Mouse (Mus musculus) CH12.LX (cell line): ENCODE measurements around the gene Ofcc1. TPM values are rescaled to one million over a fixed set of nuclear protein-coding genes. Genes with fewer than 3 reads are reported as not detected.

Experiments
- DNase-seq: peaks from one replicate; pipeline ENCODE4 v3.0.0-alpha.2; 2013; ENCODE audit errors: extremely low read depth
- H3K27ac ChIP-seq: 2 replicates; pipeline ENCODE4 v1.5.1; 2012; ENCODE audit warnings: low read depth, mild to moderate bottlenecking, control low read depth, moderate library complexity; ENCODE audit not compliant: insufficient read depth
- H3K27me3 ChIP-seq: replicated peaks from 2 replicates; pipeline ENCODE3; 2012; ENCODE audit warnings: inconsistent platforms
- H3K36me3 ChIP-seq, 2 experiments: replicated peaks in 1 of 2; 2 replicates each; pipeline versions ENCODE3 to v1.6.1; 2012; ENCODE audit warnings: inconsistent platforms in 1 of 2, low read length in 1 of 2, mild to moderate bottlenecking in 1 of 2, mixed read lengths in 1 of 2, moderate library complexity in 1 of 2; ENCODE audit not compliant: control insufficient read depth in 1 of 2, insufficient read depth in 1 of 2
- H3K4me1 ChIP-seq, 2 experiments: 2 replicates each; pipeline ENCODE4 v1.6.1; 2012; ENCODE audit warnings: inconsistent platforms in 1 of 2, moderate library complexity in 1 of 2; ENCODE audit not compliant: insufficient read depth in 2 of 2, control insufficient read depth in 1 of 2
- H3K4me2 ChIP-seq: 2 replicates; pipeline ENCODE4 v1.6.1; 2012; ENCODE audit warnings: low read depth, mild to moderate bottlenecking, control low read depth; ENCODE audit not compliant: poor library complexity, insufficient read depth, severe bottlenecking
- H3K4me3 ChIP-seq, 3 experiments: fragments of 150-350 bp in 1 of 3; sonication (generic) in 1 of 3; replicated peaks in 1 of 3; 2 replicates each; pipeline versions ENCODE3 to v1.5.1; 2011 to 2012; ENCODE audit warnings: low read depth in 2 of 3, low read length in 2 of 3, mild to moderate bottlenecking in 2 of 3, moderate library complexity in 2 of 3, control low read depth in 1 of 3, improper control_type of control experiment in 1 of 3, inconsistent platforms in 1 of 3, mixed read lengths in 1 of 3; ENCODE audit not compliant: poor library complexity in 1 of 3
- H3K79me2 ChIP-seq: replicated peaks from 2 replicates; pipeline ENCODE4 v1.6.1; 2012; ENCODE audit warnings: mild to moderate bottlenecking, moderate library complexity; ENCODE audit not compliant: control insufficient read depth, poor library complexity, insufficient read depth, severe bottlenecking; ENCODE audit errors: extremely low read depth
- H3K9ac ChIP-seq: 2 replicates; pipeline ENCODE4 v1.6.1; 2012; ENCODE audit warnings: low read depth, mild to moderate bottlenecking, control low read depth, moderate library complexity; ENCODE audit not compliant: insufficient read depth
- H3K9me3 ChIP-seq: replicated peaks from 2 replicates; pipeline ENCODE3; 2012; ENCODE audit warnings: low read length, inconsistent platforms, mixed read lengths
- CHD2 ChIP-seq: IDR thresholded peaks from 2 replicates; pipeline ENCODE4 v1.6.1; 2011; ENCODE audit warnings: low read length, improper control_type of control experiment
- CTCF ChIP-seq, 2 experiments: IDR thresholded peaks in 1 of 2; conservative IDR thresholded peaks in 1 of 2; 2 replicates each; pipeline ENCODE4 v1.5.1; 2011 to 2012; ENCODE audit warnings: low read depth in 2 of 2, low read length in 2 of 2, improper control_type of control experiment in 1 of 2, inconsistent platforms in 1 of 2, mild to moderate bottlenecking in 1 of 2, moderate library complexity in 1 of 2
- EP300 ChIP-seq: IDR thresholded peaks from 2 replicates; pipeline ENCODE4 v1.6.1; 2011; ENCODE audit warnings: low read length, improper control_type of control experiment
- MAFK ChIP-seq: IDR thresholded peaks from 2 replicates; pipeline ENCODE4 v1.6.1; 2011; ENCODE audit warnings: low read length, improper control_type of control experiment; ENCODE audit not compliant: insufficient replicate concordance
- MAX ChIP-seq: IDR thresholded peaks from 2 replicates; pipeline ENCODE4 v1.6.1; 2011; ENCODE audit warnings: low read length, improper control_type of control experiment
- NELFE ChIP-seq: IDR thresholded peaks from 2 replicates; pipeline ENCODE4 v1.6.1; 2011; ENCODE audit warnings: low read depth, low read length, improper control_type of control experiment
- PAX5 ChIP-seq: IDR thresholded peaks from 2 replicates; pipeline ENCODE4 v1.6.1; 2012; ENCODE audit warnings: low read length, inconsistent platforms, mixed read lengths
- POLR2AphosphoS2 ChIP-seq: IDR thresholded peaks from 2 replicates; pipeline ENCODE4 v1.6.1; 2011; ENCODE audit warnings: low read depth, low read length, improper control_type of control experiment
- RCOR1 ChIP-seq: conservative IDR thresholded peaks from 2 replicates; pipeline ENCODE4 v1.6.1; 2012; ENCODE audit warnings: low read depth, mild to moderate bottlenecking, inconsistent platforms, low read length, improper control_type of control experiment
- SIN3A ChIP-seq: IDR thresholded peaks from 2 replicates; pipeline ENCODE4 v1.6.1; 2012; ENCODE audit warnings: low read length, improper control_type of control experiment, inconsistent platforms
- SMC3 ChIP-seq: IDR thresholded peaks from 2 replicates; pipeline ENCODE4 v1.6.1; 2011; ENCODE audit warnings: low read depth, low read length, improper control_type of control experiment
- TCF12 ChIP-seq: IDR thresholded peaks from 2 replicates; pipeline ENCODE4 v1.6.1; 2014; ENCODE audit warnings: low read depth, mild to moderate bottlenecking, inconsistent platforms, low read length, improper control_type of control experiment
- UBTF ChIP-seq: IDR thresholded peaks from 2 replicates; pipeline ENCODE4 v1.6.1; 2012; ENCODE audit warnings: low read depth, mild to moderate bottlenecking, inconsistent platforms, low read length, improper control_type of control experiment, moderate library complexity
- USF1 ChIP-seq: IDR thresholded peaks from 2 replicates; pipeline ENCODE4 v1.6.1; 2014; ENCODE audit warnings: low read depth, mild to moderate bottlenecking, inconsistent platforms, low read length, improper control_type of control experiment
- ZC3H11A ChIP-seq: IDR thresholded peaks from 2 replicates; pipeline ENCODE4 v1.6.1; 2012; ENCODE audit warnings: low read depth, mild to moderate bottlenecking, inconsistent platforms, low read length, improper control_type of control experiment
- ZKSCAN1 ChIP-seq: IDR thresholded peaks from 2 replicates; pipeline ENCODE4 v1.6.1; 2012; ENCODE audit warnings: low read depth, inconsistent platforms, low read length, improper control_type of control experiment, borderline replicate concordance
- ZNF384 ChIP-seq: IDR thresholded peaks from 2 replicates; pipeline ENCODE4 v1.6.1; 2012; ENCODE audit warnings: low read depth, low read length, improper control_type of control experiment, inconsistent platforms
- dilution Hi-C: fragments of 300-500 bp; cut with MboI; formaldehyde crosslinking; loops from 2 replicates; pipeline ENCODE4 v1.14.3; 2020; ENCODE audit warnings: low sequenced_read_pairs; ENCODE audit not compliant: extremely low pct_unique_long_range_greater_than_20kb, extremely low pct_ligation_motif_present
- in situ Hi-C: fragments of 300-500 bp; cut with MboI; formaldehyde crosslinking; loops from 3 replicates; pipeline ENCODE4 v1.14.3; 2019; ENCODE audit warnings: low sequenced_read_pairs, low pct_ligation_motif_present, low pct_unique_long_range_greater_than_20kb, mixed read lengths
- polyA plus RNA-seq: library from polyadenylated mRNA; unstranded; fragments of >175 nt; gene quantifications from 2 replicates; pipeline ENCODE4 v1.2.1, GENCODE M21; 2012; ENCODE audit warnings: low read depth; ENCODE audit not compliant: insufficient read length
- total RNA-seq, 2 experiments: library from RNA; depleted of rRNA; stranded (reverse); fragments of 300-350 nt in 1 of 2; fragments of >200 nt in 1 of 2; gene quantifications; 2 replicates each; pipeline ENCODE4 v1.2.3; 2012 to 2014

Gene Ofcc1
- total and polyA plus RNA-seq, 3 experiments: not detected

- Histone ChIP-seq H3K4me2 (no peak overlapping the region), H3K27me3 (no peaks in the 10 kb centered on the region), H3K4me3 (no peak overlapping the region), H3K9me3 (no peaks in the 10 kb centered on the region), H3K9ac (no peak overlapping the region), H3K36me3 (no peaks in the 10 kb centered on the region), H3K27ac (no peak overlapping the region), H3K79me2 (no peaks in the 10 kb centered on the region), H3K4me1 (no peaks in the 10 kb centered on the region)
- dilution Hi-C loops (no loop called here), in situ Hi-C loops (no loop called here)
- TF ChIP-seq POLR2AphosphoS2: no peak
- no peak for DNase-seq
These were observed 189.5 kb downstream of the Ofcc1 start for GRCm38 (mm10) chr13:40171775-40172174.

DNA sequence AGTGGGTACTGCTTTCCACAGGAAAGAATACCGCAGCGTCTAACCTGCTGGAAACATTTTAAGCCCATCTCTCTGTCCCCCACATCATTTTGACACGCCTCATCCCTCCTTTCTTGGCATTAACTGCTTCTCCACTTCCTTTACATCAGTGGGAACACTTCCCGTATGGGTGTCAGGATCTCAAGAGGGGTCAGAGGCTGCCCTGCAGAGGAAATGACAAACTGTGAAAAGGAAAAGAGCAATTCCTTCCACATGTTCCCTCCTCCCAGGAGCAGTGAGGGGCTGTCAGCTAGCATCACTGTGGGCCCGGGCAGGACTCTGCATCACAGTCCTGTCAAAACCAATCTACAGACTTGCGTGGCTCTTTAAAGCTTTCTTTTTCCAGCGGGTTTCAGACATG, 193.4 kb downstream of the Ofcc1 start:
- no peak for DNase-seq
- in situ Hi-C loops: no loop called here
- no peak overlapping the region for H3K4me3 ChIP-seq
- no peaks in the 10 kb centered on the region for H3K9me3 ChIP-seq
- H3K27ac ChIP-seq: no peak overlapping the region
- no peaks in the 10 kb centered on the region for H3K36me3 ChIP-seq
- no peak overlapping the region for H3K9ac ChIP-seq
- H3K27me3 ChIP-seq: no peaks in the 10 kb centered on the region
- no peak overlapping the region for H3K4me2 ChIP-seq
- TF ChIP-seq PAX5 (no peak), ZKSCAN1 (no peak), RCOR1 (no peak), USF1 (no peak), MAX (no peak), ZNF384 (no peak), SMC3 (no peak), CTCF (conservative IDR thresholded peaks at IDR 0.05 in 1 of 2, IDR thresholded peaks at IDR 0.05 in 1 of 2; ENCODE audit: low read depth in 2 of 2, low read length in 2 of 2) (no peak), ZC3H11A (no peak), TCF12 (no peak), EP300 (no peak)
- TF ChIP-seq, all 38 proteins: peak for 0
- Histone ChIP-seq H3K4me1 (no peaks in the 10 kb centered on the region), H3K79me2 (no peaks in the 10 kb centered on the region)
- dilution Hi-C loops: no loop called here

DNA sequence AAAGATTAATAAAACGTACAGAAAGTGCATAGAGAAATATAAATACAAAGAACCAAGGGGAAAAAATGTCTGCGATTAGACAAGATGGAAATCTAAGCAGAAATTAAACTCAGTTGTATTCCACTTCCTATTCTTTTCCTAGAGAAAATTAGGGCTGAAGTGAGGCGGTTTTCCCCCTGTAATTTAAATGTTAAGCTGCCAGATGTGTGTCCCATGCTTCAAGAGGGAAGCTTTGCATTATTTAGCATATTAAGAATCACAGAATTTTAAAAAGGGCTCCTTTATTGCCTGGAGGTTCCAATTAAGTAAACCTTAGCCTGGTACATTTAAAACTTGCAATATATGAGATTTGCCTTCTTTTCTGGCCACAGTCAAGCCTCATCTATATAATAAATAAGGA, 205.8 kb downstream of the Ofcc1 start:
- Histone ChIP-seq H3K36me3 (no peaks in the 10 kb centered on the region), H3K79me2 (no peaks in the 10 kb centered on the region), H3K27ac (no peak overlapping the region), H3K9me3 (no peaks in the 10 kb centered on the region), H3K9ac (no peak overlapping the region), H3K4me3 (no peak overlapping the region), H3K4me1 (no peaks in the 10 kb centered on the region), H3K27me3 (no peaks in the 10 kb centered on the region), H3K4me2 (no peak overlapping the region)
- no peak for DNase-seq
- no peak for TF ChIP-seq SMC3
- TF ChIP-seq MAFK: no peak
- TF ChIP-seq POLR2AphosphoS2: no peak
- no peak for TF ChIP-seq NELFE
- TF ChIP-seq SIN3A: no peak
- TF ChIP-seq CTCF (conservative IDR thresholded peaks at IDR 0.05 in 1 of 2, IDR thresholded peaks at IDR 0.05 in 1 of 2; ENCODE audit: low read depth in 2 of 2, low read length in 2 of 2): no peak
- TF ChIP-seq CHD2: no peak
- TF ChIP-seq UBTF: no peak
- dilution Hi-C loops: no loop called here
- in situ Hi-C loops: no loop called here
